Mouse (Mus musculus) megakaryocyte, embryonic 14.5 days (primary cell): Measurements from ENCODE around the gene Ppm1m. TPM values are rescaled to one million over a fixed set of nuclear protein-coding genes. Genes with fewer than 3 reads are reported as not detected.
"Not testable (repeated sequence)": the region's sequence is repeated elsewhere in the genome, so short reads cannot be mapped to it uniquely, and the experiment has no call there.

Source experiments
- H3K27me3 ChIP-seq: replicated peaks from 2 replicates; pipeline ENCODE3; 2012; ENCODE audit warnings: inconsistent platforms
- H3K36me3 ChIP-seq: replicated peaks from 2 replicates; pipeline ENCODE3; 2012; ENCODE audit warnings: low read length, inconsistent platforms, mixed read lengths
- H3K4me1 ChIP-seq: 2 replicates; pipeline ENCODE4 v1.6.1; 2012; ENCODE audit warnings: inconsistent platforms
- H3K4me3 ChIP-seq: replicated peaks from 2 replicates; pipeline ENCODE3; 2012; ENCODE audit warnings: moderate library complexity, mild to moderate bottlenecking, inconsistent platforms
- H3K9me3 ChIP-seq: 2 replicates; pipeline ENCODE4 v1.6.1; 2012; ENCODE audit warnings: inconsistent platforms
- FLI1 ChIP-seq: IDR thresholded peaks from 2 replicates; pipeline ENCODE4 v1.6.1; 2012; ENCODE audit warnings: low read length, inconsistent platforms, mixed read lengths
- GATA1 ChIP-seq: IDR thresholded peaks from 3 replicates; pipeline ENCODE4 v1.6.1; 2012; ENCODE audit warnings: mixed read lengths, low read length, inconsistent platforms, borderline replicate concordance
- polyA plus RNA-seq: library from polyadenylated mRNA; stranded (reverse); fragments of >175 nt; gene quantifications from 2 replicates; pipeline ENCODE4 v1.2.3, GENCODE M21; 2012; ENCODE audit warnings: low replicate concordance; ENCODE audit not compliant: insufficient read depth

Ppm1m gene
- polyA plus RNA-seq, 1 experiment: 8.2 TPM

- H3K27me3 ChIP-seq: no peaks in the 10 kb centered on the region
- H3K4me1 ChIP-seq: peaks cover 50% of the 10 kb centered on the region
- no peaks in the 10 kb centered on the region for H3K9me3 ChIP-seq
- H3K36me3 ChIP-seq: peaks cover 19% of the 10 kb centered on the region
- peak overlapping the region; percentile 100 for H3K4me3 ChIP-seq
- no peak for TF ChIP-seq FLI1
- TF ChIP-seq GATA1: no peak
These were observed 27.0 kb downstream of the Ppm1m start for GRCm38 (mm10) chr9:106172527-106172926.

GRCm38 (mm10) chr9:106171346-106172158 is 28.0 kb downstream of the Ppm1m start:
- no peaks in the 10 kb centered on the region for H3K27me3 ChIP-seq
- TF ChIP-seq GATA1 (no peak), FLI1 (no peak)
- peaks cover 9% of the 10 kb centered on the region for H3K36me3 ChIP-seq

GRCm38 (mm10) chr9:106170556-106171345 is 28.8 kb downstream of the Ppm1m start, which contains the start of gene Wdr82:
Wdr82 (plus strand) TSS chr9:106170928.
- Histone ChIP-seq H3K36me3 (peaks cover 1% of the 10 kb centered on the region), H3K9me3 (no peaks in the 10 kb centered on the region), H3K27me3 (no peaks in the 10 kb centered on the region), H3K4me1 (peaks cover 42% of the 10 kb centered on the region), H3K4me3 (peak within 1 kb of the TSS; percentile 100)
- TF ChIP-seq FLI1: no peak
- TF ChIP-seq GATA1: no peak

More at GRCm38 (mm10) chr9:106171346-106172158, 28.0 kb downstream of the Ppm1m start:
- peak overlapping the region; percentile 100 for H3K4me3 ChIP-seq
- no peaks in the 10 kb centered on the region for H3K9me3 ChIP-seq
- peaks cover 49% of the 10 kb centered on the region for H3K4me1 ChIP-seq

- Histone ChIP-seq H3K9me3 (no peaks in the 10 kb centered on the region), H3K4me1 (peaks cover 33% of the 10 kb centered on the region), H3K4me3 (no peak overlapping the region), H3K36me3 (no peaks in the 10 kb centered on the region), H3K27me3 (no peaks in the 10 kb centered on the region)
- TF ChIP-seq GATA1 (no peak), FLI1 (no peak)
These were observed 29.6 kb downstream of the Ppm1m start for GRCm38 (mm10) chr9:106169917-106170316.

- H3K9me3 ChIP-seq, H3K4me3 ChIP-seq, H3K27me3 ChIP-seq, H3K36me3 ChIP-seq: not testable (repeated sequence)
- peaks cover 24% of the 10 kb centered on the region for H3K4me1 ChIP-seq
These were observed 30.5 kb downstream of the Ppm1m start for GRCm38 (mm10) chr9:106169006-106169405.

GRCm38 (mm10) chr9:106167703-106168102 is 31.8 kb downstream of the Ppm1m start:
- Histone ChIP-seq H3K36me3 (no peaks in the 10 kb centered on the region), H3K4me1 (peaks cover 11% of the 10 kb centered on the region), H3K4me3 (no peak overlapping the region), H3K27me3 (no peaks in the 10 kb centered on the region), H3K9me3 (no peaks in the 10 kb centered on the region)
- TF ChIP-seq GATA1: no peak
- no peak for TF ChIP-seq FLI1

- H3K9me3 ChIP-seq: no peaks in the 10 kb centered on the region
- H3K27me3 ChIP-seq: no peaks in the 10 kb centered on the region
- H3K36me3 ChIP-seq: no peaks in the 10 kb centered on the region
- TF ChIP-seq FLI1: no peak
- no peak overlapping the region for H3K4me3 ChIP-seq
- H3K4me1 ChIP-seq: peaks cover 9% of the 10 kb centered on the region
These were observed 32.3 kb downstream of the Ppm1m start for GRCm38 (mm10) chr9:106167241-106167640.

GRCm38 (mm10) chr9:106166709-106167108 is 32.8 kb downstream of the Ppm1m start:
- Histone ChIP-seq H3K27me3 (no peaks in the 10 kb centered on the region), H3K9me3 (no peaks in the 10 kb centered on the region), H3K36me3 (no peaks in the 10 kb centered on the region), H3K4me3 (no peak overlapping the region), H3K4me1 (peaks cover 9% of the 10 kb centered on the region)
- TF ChIP-seq GATA1 (no peak), FLI1 (no peak)

- TF ChIP-seq GATA1 (no peak), FLI1 (no peak)
- Histone ChIP-seq H3K36me3 (no peaks in the 10 kb centered on the region), H3K9me3 (no peaks in the 10 kb centered on the region), H3K4me1 (peaks cover 14% of the 10 kb centered on the region), H3K4me3 (peak overlapping the region; percentile 95), H3K27me3 (peaks cover 6% of the 10 kb centered on the region)
These were observed 39.1 kb downstream of the Ppm1m start for GRCm38 (mm10) chr9:106160426-106160825.

- H3K9me3 ChIP-seq: no peaks in the 10 kb centered on the region
These were observed 39.7 kb downstream of the Ppm1m start for GRCm38 (mm10) chr9:106159784-106160301.

More at GRCm38 (mm10) chr9:106159784-106160301, 39.7 kb downstream of the Ppm1m start:
- H3K4me1 ChIP-seq: peaks cover 14% of the 10 kb centered on the region
- H3K27me3 ChIP-seq: peaks cover 8% of the 10 kb centered on the region
- peak overlapping the region; percentile 95 for H3K4me3 ChIP-seq
- TF ChIP-seq FLI1 (peak; percentile 87), GATA1 (no peak)
- no peaks in the 10 kb centered on the region for H3K36me3 ChIP-seq
